Mouse (Mus musculus) adrenal gland, postnatal 25 days (tissue): ENCODE measurements around the gene Maml2. TPM values are rescaled to one million over a fixed set of nuclear protein-coding genes. Genes with fewer than 3 reads are reported as not detected.
A peak's percentile ranks its signal among the peaks of the same experiment; 100 is the strongest.

Source experiments
- DNase-seq: peaks from one replicate; pipeline ENCODE4 v3.0.0; 2021; ENCODE audit warnings: mixed read lengths
- total RNA-seq: library from RNA; stranded (reverse); gene quantifications from 2 replicates; pipeline ENCODE4 v1.2.3, GENCODE M21; 2021

The Maml2 gene
- total RNA-seq, 1 experiment from 2014 or later: 8.3 TPM

- no peak for DNase-seq
Observed at GRCm38 (mm10) chr9:13495530-13495929, 197.8 kb downstream of the Maml2 start.

DNA sequence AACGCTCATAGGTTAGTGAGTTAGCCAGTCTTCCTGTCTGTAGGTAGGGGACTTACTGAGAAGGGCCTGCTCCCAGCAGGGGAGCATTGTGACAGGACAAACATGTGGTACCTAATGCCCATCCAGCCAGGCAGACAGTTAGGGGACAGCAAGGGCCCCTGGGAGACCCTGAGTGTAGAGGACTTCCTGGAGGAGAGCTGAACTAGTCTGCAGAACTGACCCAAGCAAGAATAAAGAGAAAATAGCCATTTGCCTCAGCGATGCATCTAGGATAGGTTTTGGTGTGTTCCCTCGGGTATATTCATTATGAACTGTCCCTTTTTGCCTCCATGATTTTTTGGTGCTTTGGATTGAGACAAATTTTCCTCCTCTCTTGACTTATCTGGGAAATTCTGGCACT is 199.3 kb downstream of the Maml2 start:
- no peak for DNase-seq

- DNase-seq: no peak
Observed at GRCm38 (mm10) chr9:13497690-13498333, 200.1 kb downstream of the Maml2 start.

- no peak for DNase-seq
Observed at GRCm38 (mm10) chr9:13500045-13500444, 202.3 kb downstream of the Maml2 start.

- DNase-seq: no peak
Observed at GRCm38 (mm10) chr9:13505024-13505423, 207.3 kb downstream of the Maml2 start.

DNA sequence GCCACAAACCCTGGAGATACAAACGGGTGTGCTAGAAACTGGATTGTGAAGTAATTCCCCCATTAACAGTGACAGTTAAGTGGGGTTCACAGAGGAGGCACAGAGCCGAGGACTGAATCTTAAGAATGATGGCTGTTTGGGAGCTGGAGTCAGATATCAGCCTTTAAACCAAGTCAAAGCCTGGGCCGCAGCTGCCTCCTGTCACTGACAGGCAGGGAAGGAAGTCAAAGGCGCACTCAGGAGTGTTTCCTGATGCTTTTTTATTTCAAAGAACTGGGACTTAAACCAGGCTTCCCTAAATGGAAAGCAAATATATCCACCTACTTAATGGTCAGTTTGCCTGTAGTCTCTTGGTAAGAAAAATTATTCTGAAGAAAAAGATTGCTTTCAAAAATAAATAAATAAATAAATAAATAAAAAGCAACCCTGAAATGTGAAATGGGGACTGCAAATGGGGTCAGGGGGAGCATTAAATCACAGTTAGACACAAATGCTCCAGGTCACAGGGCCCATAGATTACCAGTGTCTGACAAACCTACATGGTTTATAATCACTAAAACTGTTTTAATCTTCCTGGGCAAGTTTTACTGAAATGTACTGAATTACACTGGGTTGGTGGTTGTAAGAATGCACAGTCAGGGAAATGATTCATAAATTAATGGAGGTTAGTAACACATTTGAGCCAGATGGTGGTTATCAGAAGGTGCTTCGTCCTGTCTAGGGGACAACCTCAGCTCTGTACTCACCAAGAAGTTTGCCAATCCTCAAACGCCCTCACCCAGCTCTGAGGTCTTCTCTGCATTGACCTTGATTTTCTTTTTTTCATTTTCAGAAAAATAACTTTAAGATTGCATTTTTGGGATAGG is 209.4 kb downstream of the Maml2 start:
- DNase-seq: no peak

DNA sequence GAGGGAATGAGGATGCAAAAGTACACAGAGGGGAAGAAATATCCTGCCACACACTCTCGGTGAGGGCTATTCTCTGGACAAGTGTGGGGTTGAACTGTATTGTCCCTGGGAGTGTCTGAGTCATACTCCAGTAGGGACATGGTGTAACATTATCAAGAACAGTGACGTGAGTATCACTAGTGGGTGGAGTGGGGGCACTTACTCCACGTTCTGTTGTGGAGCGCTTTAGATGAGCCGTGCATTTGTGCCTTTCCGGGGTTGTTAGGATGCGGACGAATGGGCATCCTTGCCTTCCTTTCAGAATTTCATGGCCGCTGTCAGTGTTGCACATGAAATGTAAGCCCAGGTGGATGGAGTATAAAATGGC is 210.0 kb downstream of the Maml2 start:
- DNase-seq: no peak

- no peak for DNase-seq
Observed at GRCm38 (mm10) chr9:13509751-13510150, 212.0 kb downstream of the Maml2 start.

DNA sequence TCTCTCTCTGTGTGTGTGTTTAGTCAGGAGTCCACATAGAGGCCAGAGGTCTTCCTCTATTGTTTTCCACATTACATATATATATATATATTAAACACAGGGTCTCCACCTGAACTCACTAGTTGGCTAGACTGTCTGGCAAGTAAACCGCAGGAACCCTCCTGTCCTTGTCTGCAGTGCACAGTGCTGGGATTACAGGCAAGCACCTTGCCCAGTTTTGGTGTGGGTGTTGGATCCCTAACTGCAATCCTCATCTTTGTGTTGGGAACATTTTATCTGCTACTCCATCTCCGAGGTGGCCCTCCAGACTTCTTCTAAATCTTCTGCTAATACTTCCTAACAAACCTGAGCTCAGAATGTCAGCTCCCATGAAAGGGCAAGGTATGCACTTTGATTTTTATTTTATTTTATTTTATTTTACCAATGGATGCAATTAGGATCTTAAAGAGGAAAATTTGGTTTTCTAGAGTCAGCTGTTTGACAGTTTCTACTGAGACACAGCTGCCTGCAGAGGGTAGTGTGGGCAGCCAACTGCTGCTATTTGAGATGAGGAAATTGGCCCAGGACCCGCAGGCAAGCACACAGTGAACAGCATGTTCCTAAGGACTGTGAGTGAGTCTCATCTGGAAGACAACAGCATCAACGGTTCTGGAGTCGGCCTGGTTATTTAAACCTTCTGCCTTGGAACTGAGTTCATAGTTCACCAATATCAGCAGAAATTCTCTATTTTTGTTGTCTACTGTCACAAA is 213.0 kb downstream of the Maml2 start:
- DNase-seq: peak; percentile 12

GRCm38 (mm10) chr9:13513135-13513534 is 215.4 kb downstream of the Maml2 start:
- no peak for DNase-seq

GRCm38 (mm10) chr9:13514435-13514834 is 216.7 kb downstream of the Maml2 start:
- no peak for DNase-seq

DNA sequence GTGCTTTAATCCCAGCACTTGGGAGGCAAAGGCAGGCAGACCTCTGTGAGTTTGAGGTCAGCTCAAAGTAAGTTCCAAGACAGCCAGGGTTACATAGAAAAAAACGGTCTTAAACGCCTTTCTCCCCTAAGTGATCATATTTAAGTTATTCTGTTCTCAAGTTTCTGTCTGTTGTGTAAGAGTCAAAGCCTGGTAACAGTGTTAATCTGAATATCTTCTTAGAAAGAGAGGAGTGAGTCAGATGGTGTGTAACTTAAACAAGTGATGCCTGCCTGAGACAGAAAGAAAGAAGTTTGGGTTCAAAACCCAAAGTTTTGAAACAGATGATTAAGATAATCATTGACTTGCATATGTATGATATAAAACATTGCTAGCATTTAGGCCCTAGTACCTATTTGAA is 218.2 kb downstream of the Maml2 start:
- DNase-seq: no peak

GRCm38 (mm10) chr9:13518031-13518430 is 220.3 kb downstream of the Maml2 start:
- DNase-seq: no peak

DNA sequence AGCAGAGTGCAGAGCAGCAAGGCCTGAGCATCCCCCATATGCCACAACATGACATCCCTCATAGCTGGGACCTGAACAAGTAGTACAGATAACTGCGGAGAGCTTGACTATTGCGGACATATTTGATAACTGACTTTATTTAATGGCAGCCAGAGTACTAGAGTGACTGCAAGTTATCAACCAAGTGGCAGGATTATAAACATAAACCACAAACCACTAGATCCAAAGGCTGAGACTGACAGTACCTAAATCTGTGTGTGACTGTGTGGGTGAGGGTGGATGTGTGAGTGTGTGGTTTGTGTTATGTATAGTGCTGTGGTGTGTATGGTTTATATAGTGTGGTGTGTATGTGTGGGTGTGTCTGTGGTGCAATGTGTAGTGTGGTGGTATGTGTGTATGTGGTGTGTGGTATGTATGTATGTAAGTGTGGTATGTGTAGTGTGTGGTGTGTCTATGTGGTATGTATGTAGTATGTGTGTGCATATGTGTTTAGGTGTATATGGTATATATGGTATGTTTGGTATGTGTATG is 220.7 kb downstream of the Maml2 start:
- DNase-seq: no peak

DNA sequence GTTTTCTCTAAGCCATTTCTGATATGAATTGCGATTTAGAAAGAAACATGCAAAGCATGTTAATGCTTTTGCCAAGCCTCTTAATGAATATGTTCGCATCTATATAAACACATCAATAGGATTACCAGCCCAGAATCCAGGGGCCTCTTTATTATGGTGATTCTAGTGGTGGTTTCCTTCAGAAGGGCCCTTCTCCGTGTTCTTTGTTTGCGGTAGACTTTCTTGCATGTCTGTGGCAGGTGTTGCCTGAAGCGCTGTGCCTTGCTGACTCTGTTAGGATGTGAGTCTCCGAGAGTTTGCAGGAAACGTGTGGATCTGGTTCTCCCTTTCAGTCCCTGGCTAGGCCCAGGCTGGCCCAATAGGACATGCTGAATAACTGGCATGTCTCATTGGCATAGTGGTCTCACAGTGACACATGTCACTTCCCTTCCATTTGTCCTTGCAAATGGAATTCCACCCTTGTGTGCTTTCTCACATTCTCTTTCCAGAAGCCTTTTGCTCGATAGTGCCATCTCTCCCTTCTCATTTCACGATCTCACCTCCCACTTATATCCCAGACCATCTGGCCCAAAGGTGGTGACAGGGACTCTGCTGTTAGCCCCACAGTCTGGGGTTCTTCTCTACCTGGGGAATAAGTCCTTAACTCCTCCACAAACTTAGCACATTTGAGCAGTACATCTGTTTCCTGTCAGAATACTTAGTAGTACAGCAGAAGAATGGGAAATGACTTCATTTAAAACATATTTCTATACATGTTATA is 224.5 kb downstream of the Maml2 start:
- DNase-seq: no peak

DNA sequence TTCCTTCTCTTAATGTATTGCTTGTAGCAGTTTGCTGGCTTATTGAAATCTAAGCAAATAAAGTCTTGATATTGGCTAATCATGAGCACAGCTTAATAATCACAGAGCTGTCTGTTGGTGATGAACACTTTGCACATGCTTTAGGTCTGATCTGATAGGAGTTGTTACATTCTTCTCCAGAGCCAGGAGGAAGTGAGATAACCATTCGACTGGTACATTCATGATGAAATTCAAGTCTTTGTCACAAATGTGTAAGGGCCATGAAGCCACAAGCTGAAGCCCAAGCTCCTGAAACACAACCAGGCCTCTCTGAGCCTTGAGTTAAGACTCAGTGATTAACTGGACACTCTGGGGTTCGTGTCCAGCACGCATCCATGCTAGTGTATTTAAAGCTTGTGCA is 225.3 kb downstream of the Maml2 start:
- no peak for DNase-seq

DNA sequence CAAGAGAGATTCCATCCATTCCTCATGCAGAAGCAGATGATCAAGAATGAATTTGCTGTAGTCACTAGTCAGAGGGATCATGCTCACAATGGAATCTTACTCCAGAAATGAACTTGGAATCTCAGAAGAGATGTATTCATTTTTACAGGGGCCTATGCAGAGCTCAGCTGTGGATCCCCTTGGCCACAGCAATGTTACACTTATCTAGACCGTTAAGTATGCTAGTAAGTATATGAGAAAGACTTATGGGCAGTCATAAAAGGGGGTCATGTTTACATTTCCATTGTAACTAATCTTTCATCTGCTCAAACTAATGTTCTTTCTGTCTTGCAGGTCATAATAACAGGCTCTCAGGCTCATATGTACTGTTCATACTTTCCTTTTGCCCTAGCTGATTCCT is 227.3 kb downstream of the Maml2 start:
- no peak for DNase-seq

DNA sequence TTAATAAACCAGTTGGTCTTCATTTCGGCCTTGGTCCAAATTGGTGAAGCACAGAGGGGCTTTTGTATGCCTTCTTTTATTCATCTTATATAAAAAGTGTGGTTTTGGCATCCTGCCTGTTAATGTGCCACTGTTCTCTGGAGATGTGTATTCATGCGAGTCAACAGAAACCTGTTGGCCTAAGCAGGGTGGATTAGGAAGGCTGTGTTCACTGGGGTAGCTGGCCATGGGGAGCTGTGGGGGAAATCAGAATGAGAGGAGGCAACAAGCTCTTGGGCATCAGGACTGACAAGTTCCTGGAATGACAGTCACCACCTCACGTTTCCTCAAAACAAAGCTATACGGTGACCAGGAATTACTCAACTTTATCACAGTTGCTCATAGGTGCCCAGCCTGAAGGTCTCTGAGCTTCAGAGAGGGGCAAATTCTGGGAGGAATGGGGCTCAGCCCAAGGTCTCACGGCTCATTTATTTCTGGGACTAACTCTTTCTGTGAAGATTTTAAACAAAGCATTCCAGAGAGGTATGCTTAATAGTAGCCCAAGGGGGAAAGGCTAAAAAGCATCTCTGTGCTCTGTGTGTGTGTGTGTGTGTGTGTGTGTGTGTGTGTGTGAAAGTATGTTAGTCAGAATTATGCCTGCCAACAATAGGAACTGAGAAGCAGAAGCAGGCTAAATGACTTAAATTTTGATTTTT is 228.0 kb downstream of the Maml2 start:
- DNase-seq: no peak

DNA sequence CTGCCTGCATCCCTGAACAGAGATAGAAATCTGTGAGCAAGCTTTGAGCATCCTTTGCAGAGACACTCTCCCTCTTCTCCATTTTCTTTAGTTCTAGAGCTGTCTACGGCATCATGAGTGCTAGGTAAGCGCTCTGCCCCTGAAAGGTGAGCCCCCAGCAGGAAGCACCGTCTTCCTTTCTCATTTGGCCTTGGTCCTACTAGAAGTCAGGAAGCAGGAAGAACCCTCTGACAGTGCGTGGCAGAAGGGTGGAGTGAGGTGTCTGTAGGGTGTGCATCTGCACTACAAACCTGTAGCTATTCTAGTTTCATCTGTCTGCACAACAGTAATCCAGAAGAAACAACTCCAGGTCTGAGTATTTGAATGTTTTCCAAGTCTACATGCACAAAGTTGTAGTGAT is 232.8 kb downstream of the Maml2 start:
- no peak for DNase-seq

GRCm38 (mm10) chr9:13533076-13533707 is 235.4 kb downstream of the Maml2 start:
- DNase-seq: peak; percentile 43

DNA sequence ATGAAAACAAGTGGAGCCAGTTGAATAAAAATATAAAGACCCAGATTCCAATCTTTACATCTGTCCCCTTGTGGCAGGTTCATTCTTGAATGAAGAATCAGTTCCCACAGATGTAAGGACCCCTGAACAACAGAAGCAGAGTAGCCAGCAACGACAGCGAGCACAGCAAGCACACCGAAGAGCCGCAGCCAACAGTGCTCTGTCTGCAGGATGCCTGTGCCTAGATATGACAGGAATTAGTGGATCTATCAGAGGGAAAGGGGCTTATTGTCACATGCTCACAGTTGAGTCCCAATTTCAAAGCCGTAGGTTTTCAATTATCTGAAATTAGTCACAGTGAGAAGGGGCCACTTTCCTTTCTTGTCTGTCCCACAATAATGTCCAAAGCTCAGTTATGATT is 238.0 kb downstream of the Maml2 start:
- no peak for DNase-seq
